Mouse (Mus musculus) intestine, embryonic 15.5 days (tissue): Measurements from ENCODE around the gene Chodl. TPM values are rescaled to one million over a fixed set of nuclear protein-coding genes. Genes with fewer than 3 reads are reported as not detected.

Experiments
- ATAC-seq: fragments of 200-750 bp; cut with Nextera tagmentation; 2 replicates; pipeline ENCODE4 v1.8.0; 2017; ENCODE audit warnings: moderate TSS enrichment, moderate library complexity
- H3K27ac ChIP-seq: fragments of 300-500 bp; sonication (generic); 2 replicates; pipeline ENCODE4 v1.5.1; 2015; ENCODE audit warnings: mild to moderate bottlenecking, inconsistent platforms
- H3K27me3 ChIP-seq: fragments of 300-500 bp; sonication (generic); replicated peaks from 2 replicates; pipeline ENCODE4 v1.6.1; 2015; ENCODE audit warnings: inconsistent platforms
- H3K36me3 ChIP-seq: fragments of 300-500 bp; sonication (generic); 2 replicates; pipeline ENCODE4 v1.6.1; 2015; ENCODE audit warnings: inconsistent platforms
- H3K4me1 ChIP-seq: fragments of 300-500 bp; sonication (generic); replicated peaks from 2 replicates; pipeline ENCODE4 v1.6.1; 2015; ENCODE audit warnings: inconsistent platforms
- H3K4me2 ChIP-seq: fragments of 300-500 bp; sonication (generic); replicated peaks from 2 replicates; pipeline ENCODE4 v1.6.1; 2015; ENCODE audit warnings: mild to moderate bottlenecking, inconsistent platforms
- H3K4me3 ChIP-seq: fragments of 300-500 bp; sonication (generic); replicated peaks from 2 replicates; pipeline ENCODE4 v1.5.1; 2015; ENCODE audit warnings: inconsistent platforms
- H3K9ac ChIP-seq: fragments of 300-500 bp; sonication (generic); 2 replicates; pipeline ENCODE4 v1.6.1; 2015; ENCODE audit warnings: inconsistent platforms
- H3K9me3 ChIP-seq: fragments of 300-500 bp; sonication (generic); 2 replicates; pipeline ENCODE4 v1.6.1; 2016; ENCODE audit warnings: inconsistent platforms
- WGBS: fragments of 180-500 bp; shearing (Covaris S2); methylation state at CpG from one replicate; pipeline ENCODE4 v1.1.7; 2015; 5-methylcytosine and 5-hydroxymethylcytosine counted together
- polyA plus RNA-seq: library from polyadenylated mRNA; unstranded; fragments of >200 nt; fragmentation: Nextera tagmentation; extraction: Ambion mirVana; gene quantifications from 2 replicates; pipeline ENCODE4 v1.2.1, GENCODE M21; 2015

Gene Chodl
- polyA plus RNA-seq: 11.1 and 12.1 TPM in 2 replicates

GRCm38 (mm10) chr16:78930382-78931286, at the start of gene Chodl:
Gene Chodl, plus strand, starts transcription at chr16:78930948.
- ATAC-seq: peak; percentile 84
- Histone ChIP-seq H3K27ac (no peak within 1 kb of the TSS), H3K36me3 (no peaks in the 10 kb centered on the region), H3K9me3 (no peaks in the 10 kb centered on the region), H3K27me3 (no peaks in the 10 kb centered on the region), H3K4me2 (peak within 1 kb of the TSS; percentile 92), H3K4me1 (peaks cover 8% of the 10 kb centered on the region), H3K9ac (peak within 1 kb of the TSS; percentile 46), H3K4me3 (peak within 1 kb of the TSS; percentile 41)
- WGBS: 10% methylated on average over 19 of the region's 19 CpGs

- no peak overlapping the region for H3K4me3 ChIP-seq
- 64% methylated on average over 5 of the region's 5 CpGs for WGBS
- H3K9me3 ChIP-seq: no peaks in the 10 kb centered on the region
- no peak overlapping the region for H3K27ac ChIP-seq
- H3K4me2 ChIP-seq: no peak overlapping the region
- H3K9ac ChIP-seq: no peak overlapping the region
- ATAC-seq: no peak
- H3K36me3 ChIP-seq: no peaks in the 10 kb centered on the region
- no peaks in the 10 kb centered on the region for H3K4me1 ChIP-seq
- H3K27me3 ChIP-seq: no peaks in the 10 kb centered on the region
These were observed 8.1 kb upstream of the Chodl start for GRCm38 (mm10) chr16:78922644-78923043.

- Histone ChIP-seq H3K9ac (peak overlapping the region; percentile 46), H3K4me1 (peaks cover 8% of the 10 kb centered on the region), H3K27ac (no peak overlapping the region), H3K9me3 (no peaks in the 10 kb centered on the region), H3K36me3 (no peaks in the 10 kb centered on the region), H3K27me3 (no peaks in the 10 kb centered on the region), H3K4me2 (peak overlapping the region; percentile 92), H3K4me3 (peak overlapping the region; percentile 41)
- peak; percentile 77 for ATAC-seq
- WGBS: 10% methylated on average over 16 of the region's 16 CpGs
These were observed 708 bp downstream of the Chodl start for GRCm38 (mm10) chr16:78931287-78932025.

- no peaks in the 10 kb centered on the region for H3K27me3 ChIP-seq
- ATAC-seq: no peak
- H3K4me2 ChIP-seq: no peak overlapping the region
- no peak overlapping the region for H3K9ac ChIP-seq
- H3K4me1 ChIP-seq: peaks cover 8% of the 10 kb centered on the region
- WGBS: 88% methylated on average over 2 of the region's 2 CpGs
- H3K9me3 ChIP-seq: no peaks in the 10 kb centered on the region
- H3K27ac ChIP-seq: no peak overlapping the region
- H3K4me3 ChIP-seq: no peak overlapping the region
- no peaks in the 10 kb centered on the region for H3K36me3 ChIP-seq
These were observed 3.5 kb downstream of the Chodl start for GRCm38 (mm10) chr16:78934298-78934697.

- Histone ChIP-seq H3K27ac (no peak overlapping the region), H3K9me3 (no peaks in the 10 kb centered on the region), H3K9ac (no peak overlapping the region), H3K4me2 (no peak overlapping the region), H3K4me1 (no peaks in the 10 kb centered on the region), H3K4me3 (no peak overlapping the region), H3K36me3 (no peaks in the 10 kb centered on the region), H3K27me3 (no peaks in the 10 kb centered on the region)
- no peak for ATAC-seq
- 62% methylated on average over 8 of the region's 8 CpGs for WGBS
These were observed 7.0 kb downstream of the Chodl start for GRCm38 (mm10) chr16:78937755-78938154.

GRCm38 (mm10) chr16:78950359-78950758, 19.6 kb downstream of the Chodl start:
- no peak overlapping the region for H3K27ac ChIP-seq
- 82% methylated on average over 4 of the region's 4 CpGs for WGBS
- no peak overlapping the region for H3K4me2 ChIP-seq
- no peak overlapping the region for H3K4me3 ChIP-seq
- no peaks in the 10 kb centered on the region for H3K36me3 ChIP-seq
- H3K9ac ChIP-seq: no peak overlapping the region
- ATAC-seq: no peak
- H3K9me3 ChIP-seq: no peaks in the 10 kb centered on the region
- H3K27me3 ChIP-seq: no peaks in the 10 kb centered on the region
- H3K4me1 ChIP-seq: no peaks in the 10 kb centered on the region

- no peaks in the 10 kb centered on the region for H3K9me3 ChIP-seq
- ATAC-seq: no peak
- H3K27me3 ChIP-seq: no peaks in the 10 kb centered on the region
- no peaks in the 10 kb centered on the region for H3K4me1 ChIP-seq
- H3K9ac ChIP-seq: no peak overlapping the region
- no peak overlapping the region for H3K4me2 ChIP-seq
- 62% methylated on average over 2 of the region's 2 CpGs for WGBS
- no peak overlapping the region for H3K4me3 ChIP-seq
- H3K27ac ChIP-seq: no peak overlapping the region
- no peaks in the 10 kb centered on the region for H3K36me3 ChIP-seq
These were observed 26.7 kb downstream of the Chodl start for GRCm38 (mm10) chr16:78957434-78957833.

- Histone ChIP-seq H3K4me3 (no peak overlapping the region), H3K36me3 (no peaks in the 10 kb centered on the region), H3K27me3 (no peaks in the 10 kb centered on the region), H3K9ac (no peak overlapping the region), H3K4me2 (no peak overlapping the region), H3K4me1 (no peaks in the 10 kb centered on the region), H3K9me3 (no peaks in the 10 kb centered on the region), H3K27ac (no peak overlapping the region)
- 32% methylated on average over 13 of the region's 13 CpGs for WGBS
- ATAC-seq: no peak
These were observed 38.5 kb downstream of the Chodl start for GRCm38 (mm10) chr16:78969091-78969731.

- WGBS: 67% methylated on average over 13 of the region's 13 CpGs
- ATAC-seq: peak; percentile 98
These were observed 43.4 kb downstream of the Chodl start for GRCm38 (mm10) chr16:78974099-78974498.

GRCm38 (mm10) chr16:78976384-78976783, 45.6 kb downstream of the Chodl start:
- no peak overlapping the region for H3K27ac ChIP-seq
- H3K9ac ChIP-seq: no peak overlapping the region
- no peaks in the 10 kb centered on the region for H3K27me3 ChIP-seq
- no peaks in the 10 kb centered on the region for H3K9me3 ChIP-seq
- H3K36me3 ChIP-seq: no peaks in the 10 kb centered on the region
- ATAC-seq: no peak
- H3K4me1 ChIP-seq: no peaks in the 10 kb centered on the region
- H3K4me3 ChIP-seq: no peak overlapping the region
- WGBS: 74% methylated on average over 8 of the region's 8 CpGs
- no peak overlapping the region for H3K4me2 ChIP-seq

More at GRCm38 (mm10) chr16:78974099-78974498, 43.4 kb downstream of the Chodl start:
- no peaks in the 10 kb centered on the region for H3K9me3 ChIP-seq
- 0 out of 2 replicates have a peak overlapping the region, but pooled peaks have one; percentile 7 for H3K4me2 ChIP-seq
- H3K36me3 ChIP-seq: no peaks in the 10 kb centered on the region
- no peaks in the 10 kb centered on the region for H3K4me1 ChIP-seq
- H3K9ac ChIP-seq: no peak overlapping the region
- no peak overlapping the region for H3K27ac ChIP-seq
- H3K27me3 ChIP-seq: no peaks in the 10 kb centered on the region
- H3K4me3 ChIP-seq: no peak overlapping the region
